Mouse (Mus musculus): ENCODE results near the gene Antxr1. TPM values are rescaled to one million over a fixed set of nuclear protein-coding genes. Genes with fewer than 3 reads are reported as not detected.

Antxr1 gene
- polyA plus RNA-seq, 1 experiment from 2014 or later: 10.3 TPM

GRCm38 (mm10) chr6:87284716-87285364 is 50.8 kb downstream of the Antxr1 start:
- 86% methylated on average over 11 of the region's 11 CpGs for WGBS
- no peak overlapping the region for H3K27ac ChIP-seq (replicated peaks; ENCODE audit: low read depth, low read length)
- H3K27me3 ChIP-seq (ENCODE audit: control insufficient read depth, insufficient read depth, low read length): no peaks in the 10 kb centered on the region

DNA sequence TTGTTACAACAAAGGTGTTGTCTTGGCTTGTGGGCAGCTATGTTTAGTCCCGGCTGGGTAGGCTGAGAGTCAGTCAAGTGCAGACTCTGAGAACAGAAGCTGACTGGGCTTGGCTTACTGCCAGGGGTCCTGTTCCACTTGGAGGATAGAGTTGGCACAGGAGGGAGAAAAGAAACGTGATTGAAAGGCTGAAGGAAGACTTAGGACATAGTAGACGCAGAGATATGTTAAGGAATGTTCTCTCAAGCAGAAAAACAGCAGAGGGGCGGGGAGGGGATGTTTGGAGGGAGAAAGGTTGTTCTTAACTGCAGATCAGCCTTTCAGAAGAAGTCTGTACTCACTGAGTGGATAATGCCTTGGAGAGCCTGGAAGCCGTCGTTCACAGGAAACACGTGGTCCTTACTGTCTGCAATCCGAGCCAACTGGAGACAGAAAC is 53.3 kb downstream of the Antxr1 start:
- no peak for ATAC-seq (replicated peaks; ENCODE audit: insufficient number of reproducible peaks, low FRiP score, low TSS enrichment, low read depth)
- 49% methylated on average over 8 of the region's 8 CpGs for WGBS

More at GRCm38 (mm10) chr6:87284716-87285364, 50.8 kb downstream of the Antxr1 start:
- H3K36me3 ChIP-seq (replicated peaks; ENCODE audit: control insufficient read depth, insufficient read depth, low read depth, low read length): peaks cover 3% of the 10 kb centered on the region; the same call in 1 of the 2 replicates
- H3K9me3 ChIP-seq (replicated peaks; ENCODE audit: control insufficient read depth, low read length): no peaks in the 10 kb centered on the region
- ATAC-seq (replicated peaks; ENCODE audit: insufficient number of reproducible peaks, low FRiP score, low TSS enrichment, low read depth) (no peak), DNase-seq (ENCODE audit: low spot score) (no peak)
- H3K9ac ChIP-seq (replicated peaks; ENCODE audit: low read length): no peak overlapping the region
- no peak overlapping the region for H3K4me3 ChIP-seq (ENCODE audit: low read depth, low read length)
- H3K4me2 ChIP-seq (ENCODE audit: low read depth, low read length): no peak overlapping the region
- H3K4me1 ChIP-seq (ENCODE audit: control insufficient read depth, insufficient read depth, low read length): no peaks in the 10 kb centered on the region

DNA sequence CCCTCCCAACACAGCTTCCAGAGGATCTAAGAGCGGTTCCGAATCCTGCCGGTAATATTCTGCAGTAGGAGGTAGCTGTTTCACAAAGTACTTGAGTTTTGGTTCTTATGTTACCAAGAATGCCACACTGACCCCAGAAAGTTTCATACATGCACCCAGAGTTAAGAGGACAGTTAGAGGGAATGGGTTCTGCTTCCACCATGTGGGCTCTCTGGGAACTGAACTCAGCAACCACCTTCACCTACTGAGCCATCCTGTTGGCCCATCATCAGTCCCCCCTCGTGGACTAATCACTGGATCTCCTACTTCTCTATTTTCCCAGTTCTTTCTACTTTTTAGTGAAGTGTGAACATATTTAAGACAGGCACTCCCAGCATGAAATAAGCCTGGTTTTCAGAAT is 53.9 kb downstream of the Antxr1 start:
- DNase-seq (ENCODE audit: low spot score) (no peak), ATAC-seq (replicated peaks; ENCODE audit: insufficient number of reproducible peaks, low FRiP score, low TSS enrichment, low read depth) (no peak)
- Histone ChIP-seq H3K4me1 (ENCODE audit: control insufficient read depth, insufficient read depth, low read length) (no peaks in the 10 kb centered on the region), H3K36me3 (replicated peaks; ENCODE audit: control insufficient read depth, insufficient read depth, low read depth, low read length) (peaks cover 3% of the 10 kb centered on the region; the same call in 1 of the 2 replicates), H3K4me3 (ENCODE audit: low read depth, low read length) (no peak overlapping the region), H3K27ac (replicated peaks; ENCODE audit: low read depth, low read length) (no peak overlapping the region), H3K27me3 (ENCODE audit: control insufficient read depth, insufficient read depth, low read length) (no peaks in the 10 kb centered on the region), H3K9me3 (replicated peaks; ENCODE audit: control insufficient read depth, low read length) (no peaks in the 10 kb centered on the region), H3K4me2 (ENCODE audit: low read depth, low read length) (no peak overlapping the region), H3K9ac (replicated peaks; ENCODE audit: low read length) (no peak overlapping the region)
- 89% methylated on average over 4 of the region's 4 CpGs for WGBS

More for the DNA sequence above, 53.3 kb downstream of the Antxr1 start:
- Histone ChIP-seq H3K27ac (replicated peaks; ENCODE audit: low read depth, low read length) (no peak overlapping the region), H3K9ac (replicated peaks; ENCODE audit: low read length) (no peak overlapping the region), H3K9me3 (replicated peaks; ENCODE audit: control insufficient read depth, low read length) (no peaks in the 10 kb centered on the region), H3K27me3 (ENCODE audit: control insufficient read depth, insufficient read depth, low read length) (no peaks in the 10 kb centered on the region), H3K36me3 (replicated peaks; ENCODE audit: control insufficient read depth, insufficient read depth, low read depth, low read length) (peaks cover 3% of the 10 kb centered on the region; the same call in 1 of the 2 replicates), H3K4me3 (ENCODE audit: low read depth, low read length) (no peak overlapping the region), H3K4me1 (ENCODE audit: control insufficient read depth, insufficient read depth, low read length) (no peaks in the 10 kb centered on the region), H3K4me2 (ENCODE audit: low read depth, low read length) (no peak overlapping the region)
- DNase-seq (ENCODE audit: low spot score): no peak

GRCm38 (mm10) chr6:87278151-87278550 is 57.5 kb downstream of the Antxr1 start:
- H3K4me2 ChIP-seq (ENCODE audit: low read depth, low read length): no peak overlapping the region
- no peak for DNase-seq (ENCODE audit: low spot score)
- H3K27ac ChIP-seq (replicated peaks; ENCODE audit: low read depth, low read length): no peak overlapping the region
- H3K9me3 ChIP-seq (replicated peaks; ENCODE audit: control insufficient read depth, low read length): no peaks in the 10 kb centered on the region
- 78% methylated on average over 5 of the region's 5 CpGs for WGBS
- no peaks in the 10 kb centered on the region for H3K4me1 ChIP-seq (ENCODE audit: control insufficient read depth, insufficient read depth, low read length)
- H3K36me3 ChIP-seq (replicated peaks; ENCODE audit: control insufficient read depth, insufficient read depth, low read depth, low read length): peaks cover 3% of the 10 kb centered on the region; the same call in 1 of the 2 replicates
- no peak overlapping the region for H3K4me3 ChIP-seq (ENCODE audit: low read depth, low read length)
- H3K9ac ChIP-seq (replicated peaks; ENCODE audit: low read length): no peak overlapping the region
- H3K27me3 ChIP-seq (ENCODE audit: control insufficient read depth, insufficient read depth, low read length): no peaks in the 10 kb centered on the region
- ATAC-seq (replicated peaks; ENCODE audit: insufficient number of reproducible peaks, low FRiP score, low TSS enrichment, low read depth): no peak

GRCm38 (mm10) chr6:87277527-87277926 is 58.1 kb downstream of the Antxr1 start:
- no peak overlapping the region for H3K4me3 ChIP-seq (ENCODE audit: low read depth, low read length)
- H3K36me3 ChIP-seq (replicated peaks; ENCODE audit: control insufficient read depth, insufficient read depth, low read depth, low read length): peaks cover 3% of the 10 kb centered on the region; the same call in 1 of the 2 replicates
- H3K27ac ChIP-seq (replicated peaks; ENCODE audit: low read depth, low read length): no peak overlapping the region
- no peak overlapping the region for H3K4me2 ChIP-seq (ENCODE audit: low read depth, low read length)
- H3K9me3 ChIP-seq (replicated peaks; ENCODE audit: control insufficient read depth, low read length): no peaks in the 10 kb centered on the region
- ATAC-seq (replicated peaks; ENCODE audit: insufficient number of reproducible peaks, low FRiP score, low TSS enrichment, low read depth): no peak
- no peak for DNase-seq (ENCODE audit: low spot score)
- 52% methylated on average over 3 of the region's 3 CpGs for WGBS
- no peak overlapping the region for H3K9ac ChIP-seq (replicated peaks; ENCODE audit: low read length)
- no peaks in the 10 kb centered on the region for H3K27me3 ChIP-seq (ENCODE audit: control insufficient read depth, insufficient read depth, low read length)
- no peaks in the 10 kb centered on the region for H3K4me1 ChIP-seq (ENCODE audit: control insufficient read depth, insufficient read depth, low read length)

DNA sequence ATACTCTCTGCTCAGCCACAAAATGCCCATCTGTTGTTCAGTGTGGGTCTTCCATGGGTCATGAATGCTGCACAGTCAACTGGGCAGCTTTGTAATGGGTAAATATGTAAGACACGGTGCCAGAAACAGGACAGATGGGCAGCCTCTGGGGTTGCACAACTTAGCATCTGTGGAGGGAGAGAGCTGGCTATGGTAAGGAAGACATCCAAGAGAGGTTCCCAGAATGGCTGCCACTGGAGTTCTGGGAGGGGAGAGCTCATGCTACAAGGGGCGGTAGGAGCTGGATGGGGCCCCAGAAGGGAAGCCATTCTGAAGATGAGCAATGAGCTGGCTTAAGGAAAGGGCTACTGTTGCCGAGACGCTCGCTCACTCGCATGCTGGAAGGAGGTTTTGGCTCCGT is 58.7 kb downstream of the Antxr1 start:
- DNase-seq (ENCODE audit: low spot score): no peak
- Histone ChIP-seq H3K9me3 (replicated peaks; ENCODE audit: control insufficient read depth, low read length) (no peaks in the 10 kb centered on the region), H3K27me3 (ENCODE audit: control insufficient read depth, insufficient read depth, low read length) (no peaks in the 10 kb centered on the region), H3K4me1 (ENCODE audit: control insufficient read depth, insufficient read depth, low read length) (0 out of 2 replicates have a peak, but pooled peaks cover 3% of the 10 kb centered on the region), H3K4me3 (ENCODE audit: low read depth, low read length) (no peak overlapping the region), H3K27ac (replicated peaks; ENCODE audit: low read depth, low read length) (no peak overlapping the region), H3K4me2 (ENCODE audit: low read depth, low read length) (no peak overlapping the region), H3K36me3 (replicated peaks; ENCODE audit: control insufficient read depth, insufficient read depth, low read depth, low read length) (peaks cover 3% of the 10 kb centered on the region; the same call in 1 of the 2 replicates), H3K9ac (replicated peaks; ENCODE audit: low read length) (no peak overlapping the region)
- 86% methylated on average over 7 of the region's 7 CpGs for WGBS
- ATAC-seq (replicated peaks; ENCODE audit: insufficient number of reproducible peaks, low FRiP score, low TSS enrichment, low read depth): no peak

DNA sequence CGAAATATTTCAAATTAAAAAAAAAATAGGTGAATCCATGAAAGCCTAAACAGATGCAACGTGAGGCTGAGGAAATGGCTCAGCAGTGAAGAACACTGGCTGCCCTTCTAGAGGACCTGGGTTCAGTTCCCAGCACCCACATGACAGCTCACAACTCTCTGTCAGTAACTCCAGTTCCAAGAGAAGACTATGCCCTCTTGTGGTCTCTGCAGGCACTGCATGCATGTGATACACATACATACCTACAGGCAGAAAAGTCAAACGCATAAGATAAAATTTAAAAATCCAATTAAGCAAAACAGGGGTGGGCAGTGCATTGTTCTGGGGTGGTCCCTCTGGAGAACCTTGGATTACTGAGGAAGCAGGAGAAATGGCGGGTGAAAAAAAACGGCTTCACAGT is 60.8 kb downstream of the Antxr1 start:
- ATAC-seq (replicated peaks; ENCODE audit: insufficient number of reproducible peaks, low FRiP score, low TSS enrichment, low read depth): no peak
- H3K4me1 ChIP-seq (ENCODE audit: control insufficient read depth, insufficient read depth, low read length): 0 out of 2 replicates have a peak, but pooled peaks cover 3% of the 10 kb centered on the region

DNA sequence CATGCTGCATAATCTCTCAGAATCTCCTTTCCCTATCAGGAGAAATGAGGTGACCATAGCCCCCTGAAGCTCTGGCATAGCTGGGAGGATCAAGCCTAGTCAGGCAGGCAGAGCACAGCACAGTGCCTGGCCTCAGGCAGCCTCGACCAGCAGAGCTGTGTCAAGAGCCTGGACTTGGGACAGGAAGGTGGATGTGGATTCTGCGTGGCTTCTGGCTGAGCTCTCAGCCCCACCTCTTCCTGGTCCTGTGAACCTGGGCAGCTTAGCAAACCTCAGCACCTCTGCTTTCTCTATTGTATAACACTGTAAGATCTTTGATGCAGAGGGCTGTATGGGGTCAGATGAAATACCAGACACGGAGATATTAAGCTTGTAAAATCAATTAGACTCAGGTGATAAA is 61.8 kb downstream of the Antxr1 start:
- no peak for DNase-seq (ENCODE audit: low spot score)
- no peak for ATAC-seq (replicated peaks; ENCODE audit: insufficient number of reproducible peaks, low FRiP score, low TSS enrichment, low read depth)
- H3K27me3 ChIP-seq (ENCODE audit: control insufficient read depth, insufficient read depth, low read length): no peaks in the 10 kb centered on the region
- no peak overlapping the region for H3K27ac ChIP-seq (replicated peaks; ENCODE audit: low read depth, low read length)
- peaks cover 3% of the 10 kb centered on the region; the same call in 1 of the 2 replicates for H3K36me3 ChIP-seq (replicated peaks; ENCODE audit: control insufficient read depth, insufficient read depth, low read depth, low read length)
- H3K4me2 ChIP-seq (ENCODE audit: low read depth, low read length): no peak overlapping the region
- WGBS: 89% methylated on average over 3 of the region's 3 CpGs
- H3K9ac ChIP-seq (replicated peaks; ENCODE audit: low read length): no peak overlapping the region
- no peak overlapping the region for H3K4me3 ChIP-seq (ENCODE audit: low read depth, low read length)
- H3K9me3 ChIP-seq (replicated peaks; ENCODE audit: control insufficient read depth, low read length): no peaks in the 10 kb centered on the region
- H3K4me1 ChIP-seq (ENCODE audit: control insufficient read depth, insufficient read depth, low read length): 0 out of 2 replicates have a peak, but pooled peaks cover 3% of the 10 kb centered on the region

More for the DNA sequence above, 60.8 kb downstream of the Antxr1 start:
- no peak overlapping the region for H3K9ac ChIP-seq (replicated peaks; ENCODE audit: low read length)
- H3K27ac ChIP-seq (replicated peaks; ENCODE audit: low read depth, low read length): no peak overlapping the region
- no peaks in the 10 kb centered on the region for H3K9me3 ChIP-seq (replicated peaks; ENCODE audit: control insufficient read depth, low read length)
- no peak overlapping the region for H3K4me3 ChIP-seq (ENCODE audit: low read depth, low read length)
- no peak for DNase-seq (ENCODE audit: low spot score)
- H3K36me3 ChIP-seq (replicated peaks; ENCODE audit: control insufficient read depth, insufficient read depth, low read depth, low read length): peaks cover 3% of the 10 kb centered on the region; the same call in 1 of the 2 replicates
- no peak overlapping the region for H3K4me2 ChIP-seq (ENCODE audit: low read depth, low read length)
- 93% methylated on average over 5 of the region's 5 CpGs for WGBS
- H3K27me3 ChIP-seq (ENCODE audit: control insufficient read depth, insufficient read depth, low read length): no peaks in the 10 kb centered on the region

All from embryonic facial prominence, embryonic 11.5 days (tissue).